Mouse (Mus musculus): ENCODE results near the gene Pbx4.

DNA sequence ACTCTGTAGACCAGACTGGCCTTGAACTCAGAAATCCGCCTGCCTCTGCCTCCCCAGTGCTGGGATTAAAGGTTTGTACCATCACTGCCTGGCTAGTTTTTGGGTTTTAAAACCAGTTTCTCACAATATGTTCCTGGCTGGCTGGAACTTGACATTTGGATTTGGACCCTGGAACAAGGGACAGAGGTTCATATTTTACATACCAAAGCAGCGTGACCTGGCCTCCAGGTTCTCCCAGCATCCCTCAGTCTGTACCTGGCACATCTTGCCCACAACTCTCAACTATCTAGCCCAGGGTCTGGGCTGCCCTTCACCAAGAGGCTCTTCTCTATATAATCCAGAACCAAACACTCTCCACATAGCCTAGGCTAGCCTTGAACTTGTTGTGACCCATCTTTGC lies 67.6 kb downstream of the Pbx4 start:
- no peak for TF ChIP-seq CTCF (IDR thresholded peaks at IDR 0.05; ENCODE audit: control insufficient read depth, insufficient read depth, low read length)
- no peak for TF ChIP-seq POLR2A (IDR thresholded peaks at IDR 0.05; ENCODE audit: borderline replicate concordance, control insufficient read depth, low read depth, low read length)

Measured in bone marrow, adult 2 months (tissue).